Mouse (Mus musculus) heart, postnatal 36 days (tissue): ENCODE measurements around the gene C1qtnf9. TPM values are rescaled to one million over a fixed set of nuclear protein-coding genes. Genes with fewer than 3 reads are reported as not detected.
A peak's percentile ranks its signal among the peaks of the same experiment; 100 is the strongest.

Experiments
- DNase-seq, 2 experiments: peaks; one replicate each; pipeline ENCODE4 v3.0.0; 2021 to 2022
- intact Hi-C: fragments of 180-260 bp; cut with DNase I; formaldehyde crosslinking; loops from one replicate; pipeline ENCODE4 v1.15.1; 2025
- total RNA-seq, 2 experiments: library from RNA; stranded (reverse); gene quantifications; 2 replicates each; pipeline ENCODE4 v1.2.3; 2021

The C1qtnf9 gene
- total RNA-seq, 2 experiments from 2014 or later = 36.8 to 68.6 TPM

- DNase-seq = no peak
- intact Hi-C loops = no loop called here
These were observed 20.6 kb upstream of the C1qtnf9 start for GRCm38 (mm10) chr14:60747154-60747870.

- intact Hi-C loops = no loop called here
- DNase-seq = no peak
These were observed 18.1 kb upstream of the C1qtnf9 start for GRCm38 (mm10) chr14:60749880-60750279.

GRCm38 (mm10) chr14:60751581-60751980 lies 16.4 kb upstream of the C1qtnf9 start:
- DNase-seq = no peak
- intact Hi-C loops = no loop called here

- DNase-seq = no peak
- intact Hi-C loops = no loop called here
These were observed 14.8 kb upstream of the C1qtnf9 start for GRCm38 (mm10) chr14:60752892-60753800.

GRCm38 (mm10) chr14:60753801-60754126 lies 14.2 kb upstream of the C1qtnf9 start:
- intact Hi-C loops = no loop called here

GRCm38 (mm10) chr14:60754656-60755055 lies 13.3 kb upstream of the C1qtnf9 start:
- intact Hi-C loops = no loop called here

More at GRCm38 (mm10) chr14:60753801-60754126, 14.2 kb upstream of the C1qtnf9 start:
- DNase-seq = no peak

GRCm38 (mm10) chr14:60756271-60756670 lies 11.7 kb upstream of the C1qtnf9 start:
- no peak for DNase-seq
- intact Hi-C loops = no loop called here

More at GRCm38 (mm10) chr14:60754656-60755055, 13.3 kb upstream of the C1qtnf9 start:
- no peak for DNase-seq

GRCm38 (mm10) chr14:60757265-60757664 lies 10.7 kb upstream of the C1qtnf9 start:
- intact Hi-C loops = no loop called here
- no peak for DNase-seq

GRCm38 (mm10) chr14:60757722-60758121 lies 10.2 kb upstream of the C1qtnf9 start:
- DNase-seq = no peak
- intact Hi-C loops = no loop called here

GRCm38 (mm10) chr14:60759097-60759496 lies 8.8 kb upstream of the C1qtnf9 start:
- no peak for DNase-seq
- intact Hi-C loops = no loop called here

GRCm38 (mm10) chr14:60761801-60762200 lies 6.1 kb upstream of the C1qtnf9 start:
- intact Hi-C loops = no loop called here
- DNase-seq = no peak

- DNase-seq = no peak
These were observed 5.2 kb upstream of the C1qtnf9 start for GRCm38 (mm10) chr14:60762754-60763153.

GRCm38 (mm10) chr14:60763746-60764145 lies 4.2 kb upstream of the C1qtnf9 start:
- intact Hi-C loops = no loop called here
- no peak for DNase-seq

More at GRCm38 (mm10) chr14:60762754-60763153, 5.2 kb upstream of the C1qtnf9 start:
- intact Hi-C loops = no loop called here

GRCm38 (mm10) chr14:60764526-60764925 lies 3.4 kb upstream of the C1qtnf9 start:
- intact Hi-C loops = no loop called here
- DNase-seq = no peak

GRCm38 (mm10) chr14:60765025-60765424 lies 2.9 kb upstream of the C1qtnf9 start:
- DNase-seq = peak in 1 of 2 experiments; percentile 39
- intact Hi-C loops = no loop called here

- DNase-seq = no peak
- intact Hi-C loops = no loop called here
These were observed 1.4 kb downstream of the C1qtnf9 start for GRCm38 (mm10) chr14:60769340-60769739.

- intact Hi-C loops = loop anchor here (2.0 to 5.0 kb wide), 2 partner anchors 38 to 243 kb away; no protein-coding TSS in a partner anchor
These were observed 2.7 kb downstream of the C1qtnf9 start for GRCm38 (mm10) chr14:60770594-60770993.

GRCm38 (mm10) chr14:60771057-60771456 lies 3.1 kb downstream of the C1qtnf9 start:
- intact Hi-C loops = loop anchor here (1.0 to 5.0 kb wide), 3 partner anchors 38 to 244 kb away; no protein-coding TSS in a partner anchor
- DNase-seq = peak; percentile 75 to 79

More at GRCm38 (mm10) chr14:60770594-60770993, 2.7 kb downstream of the C1qtnf9 start:
- no peak for DNase-seq

- intact Hi-C loops = loop anchor here (5.0 kb wide), 1 partner anchor 246 kb away; no protein-coding TSS in a partner anchor
- DNase-seq = no peak
These were observed 5.5 kb downstream of the C1qtnf9 start for GRCm38 (mm10) chr14:60773476-60773875.

GRCm38 (mm10) chr14:60776521-60776920 lies 8.6 kb downstream of the C1qtnf9 start:
- DNase-seq = no peak
- intact Hi-C loops = no loop called here

GRCm38 (mm10) chr14:60777485-60777919 lies 9.6 kb downstream of the C1qtnf9 start:
- intact Hi-C loops = no loop called here
- DNase-seq = no peak
